Mouse (Mus musculus) urinary bladder, postnatal 25 days (tissue): ENCODE data around the gene Nadsyn1.

Source experiments
- DNase-seq: peaks from one replicate; pipeline ENCODE4 v3.0.0; 2022; ENCODE audit warnings: low spot score

Nadsyn1 gene

GRCm38 (mm10) chr7:143801195-143802065, 21.2 kb downstream of the Nadsyn1 start:
- no peak for DNase-seq

- no peak for DNase-seq
Measured at GRCm38 (mm10) chr7:143800770-143801169, 21.9 kb downstream of the Nadsyn1 start.

- DNase-seq: no peak
Measured at GRCm38 (mm10) chr7:143798783-143799182, 23.9 kb downstream of the Nadsyn1 start.

- peak; percentile 64 for DNase-seq
Measured at GRCm38 (mm10) chr7:143793121-143793520, 29.5 kb downstream of the Nadsyn1 start.

- no peak for DNase-seq
Measured at GRCm38 (mm10) chr7:143792336-143792985, 30.2 kb downstream of the Nadsyn1 start.

GRCm38 (mm10) chr7:143783996-143784829, 38.4 kb downstream of the Nadsyn1 start, which contains the start of gene Mrgpre:
Gene Mrgpre (minus strand): TSS chr7:143784500.
- peak; percentile 60 for DNase-seq

- DNase-seq: no peak
Measured at GRCm38 (mm10) chr7:143783378-143783995, 39.2 kb downstream of the Nadsyn1 start.

GRCm38 (mm10) chr7:143777375-143777774, 45.3 kb downstream of the Nadsyn1 start:
- no peak for DNase-seq

- DNase-seq: no peak
Measured at GRCm38 (mm10) chr7:143776137-143776536, 46.5 kb downstream of the Nadsyn1 start.

GRCm38 (mm10) chr7:143769461-143769860, 53.2 kb downstream of the Nadsyn1 start:
- DNase-seq: no peak

GRCm38 (mm10) chr7:143768267-143768666, 54.4 kb downstream of the Nadsyn1 start:
- DNase-seq: no peak

GRCm38 (mm10) chr7:143766893-143767292, 55.8 kb downstream of the Nadsyn1 start, which contains the start of gene Mrgprg:
Gene Mrgprg (minus strand): TSS chr7:143766993.
- DNase-seq: no peak

GRCm38 (mm10) chr7:143764876-143765530, 57.6 kb downstream of the Nadsyn1 start:
- no peak for DNase-seq

GRCm38 (mm10) chr7:143763794-143764193, 58.9 kb downstream of the Nadsyn1 start:
- no peak for DNase-seq

GRCm38 (mm10) chr7:143758956-143759355, 63.7 kb downstream of the Nadsyn1 start:
- DNase-seq: no peak

- DNase-seq: no peak
Measured at GRCm38 (mm10) chr7:143757696-143758095, 65.0 kb downstream of the Nadsyn1 start.

- peak; percentile 60 for DNase-seq
Measured at GRCm38 (mm10) chr7:143757027-143757390, 65.6 kb downstream of the Nadsyn1 start.

GRCm38 (mm10) chr7:143756125-143757026, 66.3 kb downstream of the Nadsyn1 start, which contains the start of gene Osbpl5:
Gene Osbpl5 (minus strand): TSS chr7:143756985.
- DNase-seq: no peak

GRCm38 (mm10) chr7:143755357-143756124, 67.1 kb downstream of the Nadsyn1 start:
- no peak for DNase-seq
